Mouse (Mus musculus) CH12.LX (cell line): ENCODE measurements at regions not wholly inside any gene's neighbourhood (a gene's known extent, or its start where the extent isn't known, plus 50 kb on each side); places are given as distances from the start of the nearest gene placed in this dataset.

Experiments used
- DNase-seq: peaks from one replicate; pipeline ENCODE4 v3.0.0-alpha.2; 2013; ENCODE audit errors: extremely low read depth
- H3K27ac ChIP-seq: 2 replicates; pipeline ENCODE4 v1.5.1; 2012; ENCODE audit warnings: low read depth, mild to moderate bottlenecking, control low read depth, moderate library complexity; ENCODE audit not compliant: insufficient read depth
- H3K27me3 ChIP-seq: replicated peaks from 2 replicates; pipeline ENCODE3; 2012; ENCODE audit warnings: inconsistent platforms
- H3K36me3 ChIP-seq, 2 experiments: replicated peaks in 1 of 2; 2 replicates each; pipeline versions ENCODE3 to v1.6.1; 2012; ENCODE audit warnings: inconsistent platforms in 1 of 2, low read length in 1 of 2, mild to moderate bottlenecking in 1 of 2, mixed read lengths in 1 of 2, moderate library complexity in 1 of 2; ENCODE audit not compliant: control insufficient read depth in 1 of 2, insufficient read depth in 1 of 2
- H3K4me1 ChIP-seq, 2 experiments: 2 replicates each; pipeline ENCODE4 v1.6.1; 2012; ENCODE audit warnings: inconsistent platforms in 1 of 2, moderate library complexity in 1 of 2; ENCODE audit not compliant: insufficient read depth in 2 of 2, control insufficient read depth in 1 of 2
- H3K4me2 ChIP-seq: 2 replicates; pipeline ENCODE4 v1.6.1; 2012; ENCODE audit warnings: low read depth, mild to moderate bottlenecking, control low read depth; ENCODE audit not compliant: poor library complexity, insufficient read depth, severe bottlenecking
- H3K4me3 ChIP-seq, 3 experiments: fragments of 150-350 bp in 1 of 3; sonication (generic) in 1 of 3; replicated peaks in 1 of 3; 2 replicates each; pipeline versions ENCODE3 to v1.5.1; 2011 to 2012; ENCODE audit warnings: low read depth in 2 of 3, low read length in 2 of 3, mild to moderate bottlenecking in 2 of 3, moderate library complexity in 2 of 3, control low read depth in 1 of 3, improper control_type of control experiment in 1 of 3, inconsistent platforms in 1 of 3, mixed read lengths in 1 of 3; ENCODE audit not compliant: poor library complexity in 1 of 3
- H3K79me2 ChIP-seq: replicated peaks from 2 replicates; pipeline ENCODE4 v1.6.1; 2012; ENCODE audit warnings: mild to moderate bottlenecking, moderate library complexity; ENCODE audit not compliant: control insufficient read depth, poor library complexity, insufficient read depth, severe bottlenecking; ENCODE audit errors: extremely low read depth
- H3K9ac ChIP-seq: 2 replicates; pipeline ENCODE4 v1.6.1; 2012; ENCODE audit warnings: low read depth, mild to moderate bottlenecking, control low read depth, moderate library complexity; ENCODE audit not compliant: insufficient read depth
- H3K9me3 ChIP-seq: replicated peaks from 2 replicates; pipeline ENCODE3; 2012; ENCODE audit warnings: low read length, inconsistent platforms, mixed read lengths
- IRF4 ChIP-seq: IDR thresholded peaks from 2 replicates; pipeline ENCODE4 v1.6.1; 2014; ENCODE audit warnings: low read depth, mild to moderate bottlenecking, inconsistent platforms, low read length, improper control_type of control experiment
- JUN ChIP-seq: IDR thresholded peaks from 2 replicates; pipeline ENCODE4 v1.6.1; 2011; ENCODE audit warnings: low read depth, mild to moderate bottlenecking, low read length, improper control_type of control experiment, moderate library complexity; ENCODE audit not compliant: insufficient read depth
- KAT2A ChIP-seq: IDR thresholded peaks from 2 replicates; pipeline ENCODE4 v1.6.1; 2012; ENCODE audit warnings: low read length, improper control_type of control experiment, inconsistent platforms; ENCODE audit not compliant: insufficient replicate concordance
- ZC3H11A ChIP-seq: IDR thresholded peaks from 2 replicates; pipeline ENCODE4 v1.6.1; 2012; ENCODE audit warnings: low read depth, mild to moderate bottlenecking, inconsistent platforms, low read length, improper control_type of control experiment
- dilution Hi-C: fragments of 300-500 bp; cut with MboI; formaldehyde crosslinking; loops from 2 replicates; pipeline ENCODE4 v1.14.3; 2020; ENCODE audit warnings: low sequenced_read_pairs; ENCODE audit not compliant: extremely low pct_unique_long_range_greater_than_20kb, extremely low pct_ligation_motif_present
- in situ Hi-C: fragments of 300-500 bp; cut with MboI; formaldehyde crosslinking; loops from 3 replicates; pipeline ENCODE4 v1.14.3; 2019; ENCODE audit warnings: low sequenced_read_pairs, low pct_ligation_motif_present, low pct_unique_long_range_greater_than_20kb, mixed read lengths

DNA sequence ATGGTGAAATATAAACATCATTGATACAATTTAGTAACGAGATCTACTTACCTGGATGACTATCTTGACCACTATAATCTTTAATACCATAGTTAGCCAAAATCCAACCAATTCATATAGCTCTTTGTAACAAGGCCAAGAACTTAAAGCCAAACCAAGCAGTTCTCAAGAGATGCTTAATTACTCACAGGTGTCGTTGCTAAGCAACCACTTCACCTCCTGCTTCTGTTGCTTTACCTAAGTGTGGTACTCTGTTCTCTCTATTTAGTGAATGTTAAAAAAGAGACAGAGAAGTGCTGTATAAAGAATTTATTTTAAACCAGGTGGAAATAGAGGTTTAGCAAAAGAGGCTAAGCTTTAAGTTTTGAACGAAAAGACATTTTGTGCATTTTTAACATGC lies 402.7 kb downstream of the Zfp804a start:
- H3K4me2 ChIP-seq, result no peak overlapping the region
- peaks cover 3% of the 10 kb centered on the region for H3K9me3 ChIP-seq
- no peaks in the 10 kb centered on the region for H3K4me1 ChIP-seq
- dilution Hi-C loops, result no loop called here
- no peaks in the 10 kb centered on the region for H3K36me3 ChIP-seq
- no peak overlapping the region for H3K27ac ChIP-seq
- H3K9ac ChIP-seq, result no peak overlapping the region
- no peaks in the 10 kb centered on the region for H3K27me3 ChIP-seq
- H3K79me2 ChIP-seq, result no peaks in the 10 kb centered on the region
- in situ Hi-C loops, result no loop called here
- no peak overlapping the region for H3K4me3 ChIP-seq
- no peak for DNase-seq
- TF ChIP-seq ZC3H11A (no peak), JUN (no peak), IRF4 (no peak), KAT2A (no peak)
- TF ChIP-seq, all 38 proteins: peak for 0
